Mouse (Mus musculus) limb, embryonic 14.5 days (tissue): Measurements from ENCODE around the gene Fam168b. TPM values are rescaled to one million over a fixed set of nuclear protein-coding genes. Genes with fewer than 3 reads are reported as not detected.

Source experiments
- ATAC-seq: fragments of 200-750 bp; cut with Nextera tagmentation; 2 replicates; pipeline ENCODE4 v1.8.0; 2017; ENCODE audit warnings: low read depth, moderate number of reproducible peaks, moderate TSS enrichment; ENCODE audit not compliant: low FRiP score
- DNase-seq: peaks from one replicate; pipeline ENCODE4 v3.0.0-alpha.2; 2015; ENCODE audit warnings: low spot score
- H3K27ac ChIP-seq: fragments of 300-500 bp; sonication (generic); replicated peaks from 2 replicates; pipeline ENCODE4 v1.5.1; 2014; ENCODE audit warnings: low read depth, mild to moderate bottlenecking, low read length, moderate library complexity, mixed read lengths
- H3K27me3 ChIP-seq: fragments of 300-500 bp; sonication (generic); 2 replicates; pipeline ENCODE4 v1.6.1; 2014; ENCODE audit warnings: low read length, mixed read lengths; ENCODE audit not compliant: control insufficient read depth, insufficient read depth
- H3K36me3 ChIP-seq: fragments of 300-500 bp; sonication (generic); 2 replicates; pipeline ENCODE4 v1.6.1; 2014; ENCODE audit warnings: mild to moderate bottlenecking, low read length, moderate library complexity, mixed read lengths; ENCODE audit not compliant: control insufficient read depth, insufficient read depth
- H3K4me1 ChIP-seq: fragments of 300-500 bp; sonication (generic); 2 replicates; pipeline ENCODE4 v1.6.1; 2014; ENCODE audit warnings: antibody characterized with exemption, low read length, mixed read lengths; ENCODE audit not compliant: control insufficient read depth, insufficient read depth
- H3K4me2 ChIP-seq: fragments of 300-500 bp; sonication (generic); replicated peaks from 2 replicates; pipeline ENCODE4 v1.6.1; 2014; ENCODE audit warnings: low read depth, mild to moderate bottlenecking, low read length, moderate library complexity; ENCODE audit not compliant: severe bottlenecking
- H3K4me3 ChIP-seq: fragments of 300-500 bp; sonication (generic); replicated peaks from 2 replicates; pipeline ENCODE4 v1.5.1; 2014; ENCODE audit warnings: low read length
- H3K9ac ChIP-seq: fragments of 300-500 bp; sonication (generic); 2 replicates; pipeline ENCODE4 v1.6.1; 2014; ENCODE audit warnings: mild to moderate bottlenecking, low read depth, low read length, moderate library complexity; ENCODE audit not compliant: severe bottlenecking
- H3K9me3 ChIP-seq: fragments of 300-500 bp; sonication (generic); 2 replicates; pipeline ENCODE4 v1.6.1; 2016; ENCODE audit warnings: low read length; ENCODE audit not compliant: control insufficient read depth
- POLR2A ChIP-seq: fragments of 200-500 bp; IDR thresholded peaks from 2 replicates; pipeline ENCODE4 v1.8.0; 2012; ENCODE audit warnings: inconsistent platforms, mild to moderate bottlenecking, moderate library complexity, borderline replicate concordance; ENCODE audit not compliant: insufficient read depth, insufficient read length; ENCODE audit errors: extremely low read depth
- WGBS: fragments of 180-500 bp; shearing (Covaris S2); extraction: QIAGEN DNeasy Blood & Tissue Kit; methylation state at CpG from one replicate; pipeline ENCODE4 v1.1.7; 2014; 5-methylcytosine and 5-hydroxymethylcytosine counted together
- polyA plus RNA-seq, 2 experiments: library from polyadenylated mRNA; depleted of rRNA in 1 of 2; stranded (reverse) in 1 of 2; unstranded in 1 of 2; fragments of >200 nt; fragmentation: Nextera tagmentation in 1 of 2; extraction: Ambion mirVana in 1 of 2; gene quantifications; 2 replicates each; pipeline versions ENCODE4 v1.2.1 to v1.2.3; 2012 to 2014

The Fam168b gene
- polyA plus RNA-seq, 2 experiments, result 76.7 to 210 TPM

GRCm38 (mm10) chr1:34815843-34816242 lies 27.0 kb downstream of the Fam168b start:
- no peak overlapping the region for H3K27ac ChIP-seq
- no peaks in the 10 kb centered on the region for H3K27me3 ChIP-seq
- no peak overlapping the region for H3K4me2 ChIP-seq
- no peak for ATAC-seq
- DNase-seq, result no peak
- H3K36me3 ChIP-seq, result peaks cover 96% of the 10 kb centered on the region
- no peaks in the 10 kb centered on the region for H3K4me1 ChIP-seq
- 88% methylated on average over 6 of the region's 6 CpGs for WGBS
- no peak overlapping the region for H3K9ac ChIP-seq
- no peak for TF ChIP-seq POLR2A
- no peaks in the 10 kb centered on the region for H3K9me3 ChIP-seq
- H3K4me3 ChIP-seq, result no peak overlapping the region

- Histone ChIP-seq H3K27me3 (no peaks in the 10 kb centered on the region), H3K36me3 (peaks cover 70% of the 10 kb centered on the region), H3K27ac (no peak overlapping the region), H3K4me2 (no peak overlapping the region), H3K4me3 (no peak overlapping the region), H3K9me3 (no peaks in the 10 kb centered on the region), H3K9ac (no peak overlapping the region), H3K4me1 (no peaks in the 10 kb centered on the region)
- WGBS, result 92% methylated on average over 13 of the region's 13 CpGs
- no peak for ATAC-seq
- no peak for DNase-seq
- no peak for TF ChIP-seq POLR2A
Measured at GRCm38 (mm10) chr1:34812407-34813247, 30.2 kb downstream of the Fam168b start.

GRCm38 (mm10) chr1:34811581-34811980 lies 31.3 kb downstream of the Fam168b start:
- no peak for DNase-seq
- no peaks in the 10 kb centered on the region for H3K27me3 ChIP-seq
- H3K4me3 ChIP-seq, result no peak overlapping the region
- no peak for TF ChIP-seq POLR2A
- no peak overlapping the region for H3K27ac ChIP-seq
- WGBS, result 77% methylated on average over 5 of the region's 6 CpGs
- no peak overlapping the region for H3K4me2 ChIP-seq
- peaks cover 59% of the 10 kb centered on the region for H3K36me3 ChIP-seq
- ATAC-seq, result no peak
- H3K9me3 ChIP-seq, result no peaks in the 10 kb centered on the region
- H3K9ac ChIP-seq, result no peak overlapping the region
- no peaks in the 10 kb centered on the region for H3K4me1 ChIP-seq

- ATAC-seq (no peak), DNase-seq (no peak)
- Histone ChIP-seq H3K27ac (no peak overlapping the region), H3K9me3 (no peaks in the 10 kb centered on the region), H3K4me2 (no peak overlapping the region), H3K9ac (no peak overlapping the region), H3K4me1 (no peaks in the 10 kb centered on the region), H3K27me3 (no peaks in the 10 kb centered on the region), H3K4me3 (no peak overlapping the region), H3K36me3 (peaks cover 54% of the 10 kb centered on the region)
- no peak for TF ChIP-seq POLR2A
- WGBS, result 79% methylated on average over 6 of the region's 6 CpGs
Measured at GRCm38 (mm10) chr1:34811035-34811434, 31.8 kb downstream of the Fam168b start.

- Histone ChIP-seq H3K27me3 (no peaks in the 10 kb centered on the region), H3K4me2 (no peak overlapping the region), H3K9me3 (no peaks in the 10 kb centered on the region), H3K4me3 (no peak overlapping the region), H3K36me3 (peaks cover 46% of the 10 kb centered on the region), H3K9ac (no peak overlapping the region), H3K27ac (no peak overlapping the region), H3K4me1 (no peaks in the 10 kb centered on the region)
- TF ChIP-seq POLR2A, result no peak
- no peak for ATAC-seq
- DNase-seq, result no peak
- WGBS, result 95% methylated on average over 10 of the region's 11 CpGs
Measured at GRCm38 (mm10) chr1:34810293-34810692, 32.6 kb downstream of the Fam168b start.
